Mouse (Mus musculus) heart, embryonic 13.5 days (tissue): Measurements from ENCODE around the gene Wdr54. TPM values are rescaled to one million over a fixed set of nuclear protein-coding genes. Genes with fewer than 3 reads are reported as not detected.
"Not testable (repeated sequence)": the region's sequence is repeated elsewhere in the genome, so short reads cannot be mapped to it uniquely, and the experiment has no call there.

Experiments
- ATAC-seq: fragments of 200-750 bp; cut with Nextera tagmentation; 2 replicates; pipeline ENCODE4 v1.8.0; 2017; ENCODE audit warnings: moderate TSS enrichment; ENCODE audit not compliant: insufficient number of reproducible peaks, low FRiP score, low TSS enrichment; ENCODE audit errors: extremely low read depth
- H3K27ac ChIP-seq: fragments of 300-500 bp; sonication (generic); replicated peaks from 2 replicates; pipeline ENCODE4 v1.5.1; 2015; ENCODE audit warnings: moderate library complexity, mild to moderate bottlenecking, inconsistent platforms
- H3K27me3 ChIP-seq: fragments of 300-500 bp; sonication (generic); replicated peaks from 2 replicates; pipeline ENCODE4 v1.6.1; 2015; ENCODE audit warnings: mild to moderate bottlenecking, inconsistent platforms
- H3K36me3 ChIP-seq: fragments of 300-500 bp; sonication (generic); 2 replicates; pipeline ENCODE4 v1.6.1; 2015; ENCODE audit warnings: mild to moderate bottlenecking, inconsistent platforms
- H3K4me1 ChIP-seq: fragments of 300-500 bp; sonication (generic); 2 replicates; pipeline ENCODE4 v1.6.1; 2015; ENCODE audit warnings: inconsistent platforms
- H3K4me2 ChIP-seq: fragments of 300-500 bp; sonication (generic); 2 replicates; pipeline ENCODE4 v1.6.1; 2015; ENCODE audit warnings: inconsistent platforms, mild to moderate bottlenecking, moderate library complexity
- H3K4me3 ChIP-seq: fragments of 300-500 bp; sonication (generic); 2 replicates; pipeline ENCODE4 v1.5.1; 2015; ENCODE audit warnings: moderate library complexity, mild to moderate bottlenecking, inconsistent platforms
- H3K9ac ChIP-seq: fragments of 300-500 bp; sonication (generic); 2 replicates; pipeline ENCODE4 v1.6.1; 2015; ENCODE audit warnings: inconsistent platforms, mild to moderate bottlenecking, moderate library complexity
- H3K9me3 ChIP-seq: fragments of 300-500 bp; sonication (generic); 2 replicates; pipeline ENCODE4 v1.6.1; 2016; ENCODE audit warnings: inconsistent platforms
- WGBS: fragments of 180-500 bp; shearing (Covaris S2); methylation state at CpG from one replicate; pipeline ENCODE4 v1.1.7; 2015; ENCODE audit warnings: mixed read lengths; 5-methylcytosine and 5-hydroxymethylcytosine counted together
- polyA plus RNA-seq: library from polyadenylated mRNA; unstranded; fragments of >200 nt; fragmentation: Nextera tagmentation; extraction: Ambion mirVana; gene quantifications from 2 replicates; pipeline ENCODE4 v1.2.1, GENCODE M21; 2015

Gene Wdr54
- polyA plus RNA-seq, 1 experiment from 2014 or later: 7.0 TPM

DNA sequence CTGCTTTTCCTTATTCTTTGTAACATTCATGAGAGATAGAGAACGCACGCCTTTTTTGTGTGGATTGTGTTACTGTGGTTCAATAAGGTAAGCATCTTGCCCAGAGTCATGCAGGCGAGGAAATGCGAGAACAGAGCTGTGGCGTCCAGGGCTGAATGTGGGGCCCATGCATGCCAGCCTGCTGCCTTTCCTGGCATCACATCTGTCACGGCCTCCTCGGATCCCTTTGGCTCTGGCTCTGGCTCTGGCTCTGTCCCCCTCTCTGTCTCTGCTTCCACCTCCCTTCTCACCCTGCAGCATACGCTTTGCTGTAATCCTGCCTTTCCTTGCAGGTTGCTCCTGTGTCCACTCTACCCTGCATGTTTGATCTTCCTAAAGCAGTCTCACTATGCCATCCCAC, 19.8 kb upstream of the Wdr54 start:
- Histone ChIP-seq H3K4me1 (peaks cover 24% of the 10 kb centered on the region), H3K4me2 (no peak overlapping the region), H3K4me3 (no peak overlapping the region), H3K36me3 (peaks cover 18% of the 10 kb centered on the region), H3K9me3 (no peaks in the 10 kb centered on the region), H3K27me3 (no peaks in the 10 kb centered on the region), H3K9ac (no peak overlapping the region), H3K27ac (no peak overlapping the region)
- 86% methylated on average over 8 of the region's 8 CpGs for WGBS
- no peak for ATAC-seq

DNA sequence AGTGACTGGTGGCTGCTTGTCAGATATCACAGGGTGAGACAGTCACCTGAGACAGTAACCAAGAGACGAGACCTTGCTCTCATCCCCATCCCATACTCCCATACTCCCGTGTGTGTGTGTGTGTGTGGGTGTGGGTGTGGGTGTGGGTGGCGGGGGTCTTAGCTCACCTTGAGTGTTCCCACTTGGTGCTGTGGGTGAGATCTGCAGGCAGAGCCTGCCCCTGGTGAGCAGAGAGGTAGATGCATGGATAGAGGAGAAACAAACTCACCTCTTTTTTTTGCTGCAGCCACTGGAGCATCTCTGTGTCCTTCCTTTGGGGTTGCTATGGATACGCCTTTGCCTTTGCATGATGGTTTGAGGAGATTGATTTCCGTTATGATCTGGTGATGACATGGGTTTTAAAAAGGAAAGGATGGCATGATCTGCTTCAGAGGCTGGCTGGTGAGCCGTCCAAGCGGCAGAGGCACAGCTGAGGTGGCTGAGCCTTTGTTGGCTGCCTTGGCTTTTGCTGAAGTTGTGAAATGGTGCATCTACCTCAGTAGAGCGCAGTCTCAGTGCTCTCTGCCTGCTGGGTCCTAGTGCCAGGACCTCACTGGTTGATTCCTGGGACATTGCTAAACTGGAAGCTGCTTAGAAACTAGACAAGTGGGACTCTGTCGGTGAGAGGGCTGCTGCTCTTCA, 16.2 kb upstream of the Wdr54 start:
- H3K27ac ChIP-seq: no peak overlapping the region
- 0 out of 2 replicates have a peak overlapping the region, but pooled peaks have one; percentile 11 for H3K9ac ChIP-seq
- no peak for ATAC-seq
- no peaks in the 10 kb centered on the region for H3K27me3 ChIP-seq
- peaks cover 26% of the 10 kb centered on the region for H3K4me1 ChIP-seq
- 66% methylated on average over 9 of the region's 9 CpGs for WGBS
- no peaks in the 10 kb centered on the region for H3K9me3 ChIP-seq
- H3K4me3 ChIP-seq: no peak overlapping the region
- H3K4me2 ChIP-seq: no peak overlapping the region
- peaks cover 16% of the 10 kb centered on the region for H3K36me3 ChIP-seq

DNA sequence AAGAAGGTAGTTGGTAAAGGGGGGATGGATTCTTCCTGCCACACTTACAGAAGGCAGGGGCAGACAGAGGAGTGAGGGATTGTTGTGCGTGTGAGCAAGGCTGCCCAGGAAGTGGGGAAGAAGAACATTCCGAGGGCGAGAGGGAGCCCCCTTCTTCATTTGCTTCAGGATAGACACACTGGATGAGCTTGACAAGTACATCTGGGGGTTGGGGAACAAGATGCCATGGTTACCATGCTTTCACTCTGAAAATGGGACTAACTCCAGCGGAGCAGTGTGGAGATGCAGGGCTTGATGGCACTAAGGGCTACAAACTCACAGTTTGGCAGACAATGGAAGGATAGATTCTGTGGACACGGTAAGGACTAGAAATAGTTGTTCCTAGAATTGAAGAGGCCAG, 14.9 kb upstream of the Wdr54 start:
- Histone ChIP-seq H3K4me2 (no peak overlapping the region), H3K9me3 (no peaks in the 10 kb centered on the region), H3K4me3 (no peak overlapping the region), H3K36me3 (peaks cover 7% of the 10 kb centered on the region), H3K9ac (no peak overlapping the region), H3K4me1 (peaks cover 36% of the 10 kb centered on the region), H3K27ac (no peak overlapping the region), H3K27me3 (no peaks in the 10 kb centered on the region)
- 77% methylated on average over 5 of the region's 5 CpGs for WGBS
- no peak for ATAC-seq

DNA sequence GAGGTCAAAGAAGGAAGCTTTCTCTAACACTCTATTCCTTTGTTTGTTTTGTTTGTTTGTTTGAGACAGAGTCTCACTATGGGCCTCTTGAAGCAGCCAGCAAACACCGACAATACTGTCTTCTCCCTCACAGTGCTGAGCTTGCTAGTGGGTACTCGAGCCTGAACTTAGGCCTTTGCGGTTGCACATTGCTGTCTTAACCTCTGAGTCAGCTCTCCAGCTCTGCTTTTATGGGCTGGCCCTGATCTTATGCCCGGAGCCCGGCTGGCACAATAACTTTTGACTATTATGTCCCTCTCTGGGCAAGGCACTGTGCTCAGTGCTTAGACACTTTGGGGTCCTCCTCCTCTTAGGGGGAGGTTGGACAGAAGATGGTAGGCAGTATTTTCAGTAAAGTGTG, 13.7 kb upstream of the Wdr54 start:
- Histone ChIP-seq H3K4me2 (no peak overlapping the region), H3K9me3 (no peaks in the 10 kb centered on the region), H3K36me3 (peaks cover 3% of the 10 kb centered on the region), H3K4me3 (no peak overlapping the region), H3K27ac (no peak overlapping the region), H3K4me1 (peaks cover 40% of the 10 kb centered on the region), H3K9ac (no peak overlapping the region), H3K27me3 (no peaks in the 10 kb centered on the region)
- WGBS: 81% methylated on average over 5 of the region's 5 CpGs
- no peak for ATAC-seq

DNA sequence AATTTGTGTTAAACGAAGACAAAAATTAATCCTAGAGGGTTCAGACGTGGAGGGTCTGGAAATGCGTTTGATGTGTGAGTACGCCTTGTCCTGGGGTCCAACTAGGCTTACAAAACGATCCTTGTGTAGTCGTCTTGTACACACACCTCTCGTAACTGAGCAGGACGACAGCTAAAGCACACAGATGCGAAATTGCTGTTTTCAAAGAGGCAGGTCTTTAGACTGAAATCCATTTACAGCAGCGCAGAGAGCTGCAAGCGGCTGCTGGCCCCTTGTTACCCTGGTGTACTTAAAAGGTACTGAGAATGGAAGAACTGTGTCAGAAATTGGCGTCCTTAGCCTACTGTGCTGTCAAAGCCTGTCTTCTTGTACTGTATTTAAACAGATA, 10.0 kb upstream of the Wdr54 start:
- no peak for ATAC-seq
- peaks cover 20% of the 10 kb centered on the region for H3K27me3 ChIP-seq
- 1% methylated on average over 12 of the region's 12 CpGs for WGBS
- H3K9ac ChIP-seq: peak overlapping the region; percentile 98
- peak overlapping the region; percentile 76 for H3K27ac ChIP-seq
- peak overlapping the region; percentile 95 for H3K4me3 ChIP-seq
- peaks cover 50% of the 10 kb centered on the region for H3K4me1 ChIP-seq
- no peaks in the 10 kb centered on the region for H3K9me3 ChIP-seq
- H3K4me2 ChIP-seq: peak overlapping the region; percentile 93
- H3K36me3 ChIP-seq: peaks cover 3% of the 10 kb centered on the region; the same call in 1 of the 2 replicates

DNA sequence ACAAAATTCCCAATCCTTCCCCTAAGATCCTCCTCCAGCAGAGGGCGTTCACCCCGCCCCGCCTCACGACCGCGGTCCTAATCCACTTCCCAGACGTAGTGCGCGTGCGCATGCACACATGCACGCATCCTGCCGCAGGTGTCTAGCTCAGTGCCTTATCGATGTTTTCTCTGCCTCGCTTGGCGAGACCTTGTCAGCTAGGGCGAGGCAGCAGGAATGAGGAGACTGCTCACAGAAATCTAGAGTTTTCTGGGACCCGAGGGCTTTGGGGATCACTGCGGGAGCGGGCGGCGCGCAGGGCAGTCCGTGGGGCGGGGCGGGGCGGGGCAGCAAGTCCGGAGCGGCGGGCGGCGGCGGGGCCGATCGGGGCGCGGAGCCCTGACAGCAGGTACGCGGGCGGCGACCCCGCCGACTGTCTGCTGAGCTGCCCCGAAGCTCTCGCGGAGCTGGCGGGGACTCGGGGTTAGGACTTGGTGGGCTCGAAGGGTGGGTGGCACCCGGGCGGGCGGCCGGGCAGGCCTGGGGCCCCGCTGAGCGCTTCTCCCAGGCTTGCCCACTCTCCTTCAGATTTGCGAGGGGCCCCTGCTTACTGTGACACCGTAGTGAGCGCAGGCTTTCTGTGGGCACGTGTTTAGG, 9.5 kb upstream of the Wdr54 start, which contains the start of gene Dctn1:
Gene Dctn1, plus strand, starts transcription at position 314 of the 636 bp plus-strand sequence.
- H3K4me2 ChIP-seq: peak within 1 kb of the TSS; percentile 93
- H3K4me3 ChIP-seq: peak within 1 kb of the TSS; percentile 95
- peak; percentile 78 for ATAC-seq
- H3K27me3 ChIP-seq: peaks cover 25% of the 10 kb centered on the region
- peak within 1 kb of the TSS; percentile 98 for H3K9ac ChIP-seq
- H3K4me1 ChIP-seq: peaks cover 52% of the 10 kb centered on the region
- no peaks in the 10 kb centered on the region for H3K9me3 ChIP-seq
- no peaks in the 10 kb centered on the region for H3K36me3 ChIP-seq
- under 1% methylated on average over 58 of the region's 58 CpGs for WGBS
- H3K27ac ChIP-seq: peak within 1 kb of the TSS; percentile 76

DNA sequence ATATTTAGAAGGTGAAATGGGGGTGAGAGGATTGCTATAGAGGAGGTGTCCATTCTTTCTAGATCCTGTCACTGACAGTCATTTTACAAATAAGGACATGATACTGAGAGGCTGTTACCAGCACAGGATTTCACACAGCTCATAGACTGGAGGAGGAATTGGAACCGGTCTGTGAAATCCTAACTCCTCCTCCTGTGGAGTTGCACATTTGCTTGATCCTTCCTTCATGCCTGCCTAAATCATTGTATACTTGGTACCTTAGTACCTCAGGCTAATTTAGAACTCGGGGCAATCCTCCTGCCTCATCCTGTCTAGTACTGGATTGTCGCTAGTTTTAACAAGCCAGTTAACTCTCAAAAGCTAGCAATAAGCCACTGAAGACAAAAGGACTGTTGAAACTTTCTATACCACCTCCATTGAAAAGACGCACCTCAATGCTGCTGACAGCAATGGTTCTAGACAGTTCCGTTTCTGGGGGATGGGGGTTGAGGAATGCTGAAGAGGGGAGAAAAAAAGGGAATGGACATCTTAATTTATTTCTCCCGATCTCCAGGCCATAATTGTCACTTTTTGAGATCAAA, 8.9 kb upstream of the Wdr54 start:
- no peaks in the 10 kb centered on the region for H3K36me3 ChIP-seq
- H3K4me2 ChIP-seq: peak overlapping the region; percentile 93
- H3K4me3 ChIP-seq: peak overlapping the region; percentile 95
- no peak for ATAC-seq
- peak overlapping the region; percentile 98 for H3K9ac ChIP-seq
- H3K9me3 ChIP-seq: no peaks in the 10 kb centered on the region
- peaks cover 52% of the 10 kb centered on the region for H3K4me1 ChIP-seq
- peak overlapping the region; percentile 51 for H3K27ac ChIP-seq
- H3K27me3 ChIP-seq: peaks cover 31% of the 10 kb centered on the region
- whole genome bisulfite sequencing: 5% methylated on average over 6 of the region's 6 CpGs

DNA sequence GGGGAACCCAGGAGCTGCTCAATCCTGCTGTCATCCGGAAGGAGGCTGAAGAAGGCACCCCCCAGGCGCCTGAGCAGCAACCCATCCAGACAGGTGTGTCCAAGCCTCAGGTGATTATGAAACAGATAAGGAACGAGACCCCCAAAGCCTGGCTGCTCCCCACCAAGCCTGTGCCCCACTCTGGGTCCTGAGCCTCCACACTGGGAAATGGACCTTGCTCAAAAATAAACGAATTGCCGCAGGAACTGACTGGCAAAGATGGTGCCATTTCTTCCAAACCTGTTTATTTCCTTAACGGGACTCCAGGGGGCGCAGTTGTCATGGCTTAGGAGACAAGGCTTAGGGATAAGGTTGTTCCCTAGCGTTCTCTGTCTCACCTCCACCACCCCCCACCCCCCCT, 6.5 kb upstream of the Wdr54 start:
- Histone ChIP-seq H3K4me3 (peak overlapping the region; percentile 53), H3K36me3 (no peaks in the 10 kb centered on the region), H3K9ac (peak overlapping the region; percentile 73), H3K27ac (no peak overlapping the region), H3K4me2 (peak overlapping the region; percentile 78), H3K27me3 (peaks cover 35% of the 10 kb centered on the region), H3K9me3 (no peaks in the 10 kb centered on the region), H3K4me1 (peaks cover 37% of the 10 kb centered on the region)
- WGBS: under 1% methylated on average over 8 of the region's 8 CpGs
- ATAC-seq: no peak

DNA sequence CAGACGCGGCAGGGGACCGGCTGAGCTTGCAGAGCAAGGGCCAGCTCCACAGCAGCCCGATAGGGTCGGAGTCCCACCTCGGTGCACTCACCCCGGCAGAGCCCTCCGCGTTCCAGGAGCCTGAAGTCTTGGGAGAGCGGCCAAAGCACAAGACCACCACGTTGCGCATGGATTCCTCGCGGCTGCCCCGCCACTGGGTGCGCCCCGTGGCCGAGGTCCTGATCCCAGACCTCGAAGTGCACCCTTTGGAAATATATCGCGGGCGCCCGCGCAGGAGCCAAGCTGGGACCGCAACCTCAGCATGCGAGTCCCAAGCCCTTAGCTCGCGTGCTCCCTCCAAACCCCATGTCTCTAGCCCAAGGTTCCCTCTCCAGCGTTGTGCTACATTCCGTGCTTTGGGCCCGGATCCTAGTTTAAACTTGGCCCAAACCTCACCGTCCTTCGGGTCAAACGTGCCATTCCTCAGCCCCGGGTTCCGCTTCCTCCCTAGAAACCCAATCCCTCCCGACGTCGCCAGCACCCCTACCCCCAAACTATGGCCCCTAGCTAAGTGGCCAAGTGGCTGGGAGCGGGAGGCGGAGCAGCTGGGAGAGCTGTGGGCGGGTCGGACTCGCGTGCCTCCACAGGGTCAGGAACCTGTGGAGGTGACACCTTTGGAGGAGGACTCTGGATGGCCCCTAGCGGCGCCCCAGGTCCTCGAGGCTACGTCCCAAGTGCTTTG, 5.9 kb upstream of the Wdr54 start:
- Histone ChIP-seq H3K36me3 (no peaks in the 10 kb centered on the region), H3K4me3 (peak overlapping the region; percentile 53), H3K4me1 (peaks cover 31% of the 10 kb centered on the region), H3K4me2 (peak overlapping the region; percentile 78), H3K9ac (peak overlapping the region; percentile 73), H3K9me3 (no peaks in the 10 kb centered on the region), H3K27me3 (peaks cover 38% of the 10 kb centered on the region), H3K27ac (no peak overlapping the region)
- WGBS: under 1% methylated on average over 49 of the region's 49 CpGs
- no peak for ATAC-seq

DNA sequence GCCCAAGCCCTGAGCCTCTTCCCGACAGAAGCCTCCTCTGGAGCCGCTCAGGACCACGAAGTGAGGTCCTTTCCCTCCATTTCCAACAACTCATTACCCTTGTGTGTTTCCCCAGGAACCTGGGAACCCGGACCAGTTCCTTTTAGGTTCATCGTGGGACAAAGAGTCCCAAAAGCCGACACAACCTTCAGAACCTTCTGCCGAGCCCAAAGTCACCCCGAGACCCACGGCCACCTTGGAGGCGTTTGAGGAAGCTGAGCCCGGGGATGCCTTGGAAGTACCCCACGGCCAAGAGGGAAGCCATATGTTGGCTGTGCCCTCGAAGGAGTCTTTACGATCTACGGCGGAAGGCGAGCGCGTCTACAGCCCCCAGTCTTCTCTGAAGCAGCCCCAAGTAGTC, 5.2 kb upstream of the Wdr54 start:
- Histone ChIP-seq H3K9me3 (no peaks in the 10 kb centered on the region), H3K27me3 (peaks cover 39% of the 10 kb centered on the region), H3K4me1 (peaks cover 26% of the 10 kb centered on the region), H3K9ac (peak overlapping the region; percentile 73), H3K4me2 (peak overlapping the region; percentile 78), H3K36me3 (no peaks in the 10 kb centered on the region), H3K27ac (no peak overlapping the region), H3K4me3 (peak overlapping the region; percentile 53)
- no peak for ATAC-seq
- 6% methylated on average over 19 of the region's 19 CpGs for WGBS

DNA sequence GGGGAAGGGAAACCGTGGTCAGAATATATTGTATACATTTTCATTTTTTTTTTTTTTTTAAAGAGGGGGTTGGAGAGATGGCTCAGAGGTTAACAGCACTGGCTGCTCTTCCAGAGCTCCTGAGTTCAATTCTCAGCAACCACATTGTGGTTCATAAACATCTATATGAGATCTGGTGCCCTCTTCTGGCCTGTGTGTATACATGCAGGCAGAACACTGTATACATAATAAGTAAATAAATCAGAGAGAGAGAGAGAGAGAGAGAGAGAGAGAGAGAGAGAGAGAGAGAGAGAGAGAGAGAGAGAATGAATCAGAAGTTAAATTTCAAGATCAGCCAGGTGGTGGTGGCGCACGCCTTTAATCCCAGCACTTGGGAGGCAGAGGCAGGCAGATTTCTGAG, 3.3 kb upstream of the Wdr54 start:
- not testable (repeated sequence) for ATAC-seq, H3K4me2 ChIP-seq, H3K4me3 ChIP-seq, H3K36me3 ChIP-seq, H3K27ac ChIP-seq, H3K9ac ChIP-seq, H3K9me3 ChIP-seq
- WGBS: 27% methylated on average over 3 of the region's 3 CpGs
- peaks cover 49% of the 10 kb centered on the region for H3K27me3 ChIP-seq
- H3K4me1 ChIP-seq: peaks cover 28% of the 10 kb centered on the region
